Mouse (Mus musculus) lung, postnatal 0 days (tissue): ENCODE results near the gene Notum. TPM values are rescaled to one million over a fixed set of nuclear protein-coding genes. Genes with fewer than 3 reads are reported as not detected.

Source experiments
- ATAC-seq: fragments of 200-750 bp; cut with Nextera tagmentation; 2 replicates; pipeline ENCODE4 v1.8.0; 2017; ENCODE audit warnings: moderate library complexity
- DNase-seq: peaks from one replicate; pipeline ENCODE4 v3.0.0-alpha.2; 2016; ENCODE audit warnings: low spot score
- H3K27ac ChIP-seq: fragments of 300-500 bp; sonication (generic); 2 replicates; pipeline ENCODE4 v1.5.1; 2014; ENCODE audit warnings: antibody characterized with exemption, mild to moderate bottlenecking, low read length, mixed read lengths
- H3K27me3 ChIP-seq: fragments of 300-500 bp; sonication (generic); replicated peaks from 2 replicates; pipeline ENCODE4 v1.6.1; 2014; ENCODE audit warnings: low read length, mixed read lengths; ENCODE audit not compliant: insufficient read depth
- H3K36me3 ChIP-seq: fragments of 300-500 bp; sonication (generic); 2 replicates; pipeline ENCODE4 v1.6.1; 2014; ENCODE audit warnings: low read length, mixed read lengths; ENCODE audit not compliant: insufficient read depth
- H3K4me1 ChIP-seq: fragments of 300-500 bp; sonication (generic); 2 replicates; pipeline ENCODE4 v1.6.1; 2014; ENCODE audit warnings: antibody characterized with exemption, low read depth, low read length, mixed read lengths; ENCODE audit not compliant: insufficient read depth
- H3K4me2 ChIP-seq: fragments of 300-500 bp; sonication (generic); replicated peaks from 2 replicates; pipeline ENCODE4 v1.6.1; 2014; ENCODE audit warnings: low read depth, mild to moderate bottlenecking, low read length, moderate library complexity, mixed read lengths
- H3K4me3 ChIP-seq: fragments of 300-500 bp; sonication (generic); 2 replicates; pipeline ENCODE4 v1.5.1; 2014; ENCODE audit warnings: low read depth, low read length
- H3K9ac ChIP-seq: fragments of 300-500 bp; sonication (generic); replicated peaks from 2 replicates; pipeline ENCODE4 v1.6.1; 2014; ENCODE audit warnings: low read depth, mild to moderate bottlenecking
- H3K9me3 ChIP-seq: fragments of 300-500 bp; sonication (generic); 2 replicates; pipeline ENCODE4 v1.6.1; 2016; ENCODE audit warnings: low read length, mixed read lengths
- CTCF ChIP-seq: IDR thresholded peaks from 2 replicates; pipeline ENCODE4 v1.5.1; 2016; ENCODE audit warnings: antibody characterized with exemption, mild to moderate bottlenecking
- EP300 ChIP-seq: IDR thresholded peaks from 2 replicates; pipeline ENCODE4 v1.6.1; 2016; ENCODE audit warnings: antibody characterized with exemption, mild to moderate bottlenecking, control low read depth
- WGBS: fragments of 180-500 bp; shearing (Covaris S2); extraction: QIAGEN DNeasy Blood & Tissue Kit; methylation state at CpG from one replicate; pipeline ENCODE4 v1.1.7; 2014; 5-methylcytosine and 5-hydroxymethylcytosine counted together
- polyA plus RNA-seq: library from polyadenylated mRNA; unstranded; fragments of >200 nt; fragmentation: Nextera tagmentation; extraction: Ambion mirVana; gene quantifications from 2 replicates; pipeline ENCODE4 v1.2.1, GENCODE M21; 2015

Gene Notum
- polyA plus RNA-seq, 1 experiment from 2014 or later = 8.5 TPM

DNA sequence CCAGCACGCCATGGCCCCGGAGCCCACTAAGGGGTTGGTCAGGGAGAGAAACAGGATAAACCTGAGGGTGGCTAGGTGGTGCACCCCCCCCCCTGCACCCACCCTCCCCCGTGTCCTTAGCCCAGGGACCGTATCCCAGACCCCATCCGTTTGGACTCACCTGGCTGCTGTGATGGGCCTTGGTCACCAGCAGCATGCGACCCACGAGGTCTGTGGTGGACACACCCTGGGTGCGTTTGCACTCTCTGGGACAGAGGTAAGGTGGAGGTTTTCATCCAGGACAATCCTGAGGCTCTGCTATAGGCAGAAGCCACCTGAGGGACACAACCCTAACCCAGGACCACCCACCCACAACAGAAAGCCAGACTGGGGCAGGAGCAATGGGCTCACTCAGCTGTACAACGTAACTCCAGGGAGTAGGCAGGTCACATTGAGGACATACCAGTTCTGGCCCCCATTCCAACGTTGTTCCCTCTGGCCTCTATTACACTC is 47.4 kb downstream of the Notum start:
- ATAC-seq = no peak

GRCm38 (mm10) chr11:120612763-120613162 is 48.2 kb downstream of the Notum start:
- ATAC-seq (peak; percentile 51), DNase-seq (peak; percentile 84)
- 34% methylated on average over 6 of the region's 6 CpGs for WGBS
- no peak overlapping the region for H3K4me2 ChIP-seq
- no peak overlapping the region for H3K9ac ChIP-seq
- H3K4me1 ChIP-seq = peaks cover 15% of the 10 kb centered on the region
- H3K27me3 ChIP-seq = no peaks in the 10 kb centered on the region
- no peaks in the 10 kb centered on the region for H3K9me3 ChIP-seq
- no peak overlapping the region for H3K27ac ChIP-seq
- H3K4me3 ChIP-seq = no peak overlapping the region
- H3K36me3 ChIP-seq = 0 out of 2 replicates have a peak, but pooled peaks cover 5% of the 10 kb centered on the region
- TF ChIP-seq CTCF (peak; percentile 94), EP300 (no peak)

More for the DNA sequence above, 47.4 kb downstream of the Notum start:
- no peaks in the 10 kb centered on the region for H3K27me3 ChIP-seq
- no peak overlapping the region for H3K9ac ChIP-seq
- H3K36me3 ChIP-seq = peaks cover 9% of the 10 kb centered on the region
- H3K4me2 ChIP-seq = no peak overlapping the region
- no peaks in the 10 kb centered on the region for H3K9me3 ChIP-seq
- TF ChIP-seq CTCF (no peak), EP300 (no peak)
- WGBS = 84% methylated on average over 9 of the region's 10 CpGs
- no peak for DNase-seq
- H3K4me3 ChIP-seq = no peak overlapping the region
- peaks cover 10% of the 10 kb centered on the region for H3K4me1 ChIP-seq
- H3K27ac ChIP-seq = no peak overlapping the region

DNA sequence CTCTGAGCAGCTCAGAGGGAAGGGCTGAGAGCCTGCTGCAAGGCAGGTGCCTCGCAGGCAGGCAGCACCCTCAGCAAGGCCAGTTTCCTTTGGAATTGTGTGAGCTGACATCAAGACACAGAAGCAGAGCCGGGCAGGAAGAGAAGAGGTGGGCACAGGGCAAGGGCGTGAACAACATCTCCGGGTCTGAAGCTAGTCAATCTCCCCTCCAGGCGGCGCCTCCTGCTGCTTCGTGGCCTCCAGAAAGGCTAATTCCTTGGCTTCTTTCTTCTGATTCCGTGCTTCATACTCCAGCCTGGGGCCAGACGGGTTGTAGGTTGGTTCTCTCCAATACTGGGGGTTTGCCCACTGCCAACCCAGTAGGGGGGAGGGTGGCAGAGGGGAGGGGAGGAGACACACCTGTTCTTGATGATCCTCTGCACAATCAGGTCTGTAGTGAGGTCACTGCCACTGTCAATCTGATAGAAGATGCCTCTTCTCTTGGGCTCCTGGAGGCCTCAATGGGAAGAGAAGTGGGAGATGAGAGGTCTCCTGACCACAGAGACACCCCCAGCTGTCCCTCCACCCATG is 50.4 kb downstream of the Notum start:
- H3K9ac ChIP-seq = no peak overlapping the region
- no peaks in the 10 kb centered on the region for H3K9me3 ChIP-seq
- peaks cover 7% of the 10 kb centered on the region; the same call in 1 of the 2 replicates for H3K4me1 ChIP-seq
- 0 out of 2 replicates have a peak, but pooled peaks cover 5% of the 10 kb centered on the region for H3K36me3 ChIP-seq
- TF ChIP-seq EP300 (no peak), CTCF (no peak)
- no peak overlapping the region for H3K27ac ChIP-seq
- H3K4me2 ChIP-seq = no peak overlapping the region
- WGBS = 83% methylated on average over 9 of the region's 9 CpGs
- H3K4me3 ChIP-seq = no peak overlapping the region
- no peak for ATAC-seq
- DNase-seq = no peak
- H3K27me3 ChIP-seq = no peaks in the 10 kb centered on the region

DNA sequence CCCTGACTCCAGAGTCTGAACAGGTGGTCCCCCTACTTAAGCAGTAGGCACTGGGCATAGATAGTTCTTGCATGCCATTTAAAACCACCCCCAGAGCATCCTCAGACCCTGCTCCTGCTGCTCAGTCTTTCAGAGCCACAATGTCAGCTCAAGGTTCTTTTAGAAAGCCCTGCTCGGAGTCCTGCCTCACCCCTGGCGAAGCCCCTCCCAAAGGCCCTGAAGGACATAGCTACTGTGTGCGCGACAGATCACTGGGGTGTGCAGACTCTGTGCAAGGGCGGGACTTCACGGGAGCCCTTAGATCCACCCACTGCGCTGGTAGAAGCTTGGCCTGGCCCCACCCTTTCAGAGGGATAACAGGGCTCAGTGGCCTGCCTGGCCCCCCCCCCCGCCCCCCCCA is 51.7 kb downstream of the Notum start:
- ATAC-seq = no peak
- Histone ChIP-seq H3K27me3 (no peaks in the 10 kb centered on the region), H3K36me3 (0 out of 2 replicates have a peak, but pooled peaks cover 12% of the 10 kb centered on the region), H3K9ac (no peak overlapping the region), H3K4me2 (no peak overlapping the region), H3K4me1 (peaks cover 7% of the 10 kb centered on the region; the same call in 1 of the 2 replicates), H3K4me3 (no peak overlapping the region), H3K9me3 (no peaks in the 10 kb centered on the region), H3K27ac (no peak overlapping the region)
- TF ChIP-seq EP300 = no peak
- no peak for TF ChIP-seq CTCF
- no peak for DNase-seq
- WGBS = 55% methylated on average over 8 of the region's 8 CpGs

- peak; percentile 20; the same call in 1 of the 2 replicates for ATAC-seq
- no peak for TF ChIP-seq EP300
- TF ChIP-seq CTCF = no peak
- Histone ChIP-seq H3K27ac (no peak within 1 kb of the TSS), H3K4me3 (peak within 1 kb of the TSS; percentile 26), H3K27me3 (no peaks in the 10 kb centered on the region), H3K9ac (peak within 1 kb of the TSS; percentile 23; the same call in 1 of the 2 replicates), H3K36me3 (0 out of 2 replicates have a peak, but pooled peaks cover 12% of the 10 kb centered on the region), H3K9me3 (no peaks in the 10 kb centered on the region), H3K4me1 (peaks cover 7% of the 10 kb centered on the region; the same call in 1 of the 2 replicates), H3K4me2 (peak within 1 kb of the TSS; percentile 54)
- WGBS = 5% methylated on average over 45 of the region's 45 CpGs
- DNase-seq = no peak
These were observed 52.5 kb downstream of the Notum start, which contains the start of gene Npb for GRCm38 (mm10) chr11:120608241-120609034. TSS of gene Npb (plus strand) at chr11:120608477.

DNA sequence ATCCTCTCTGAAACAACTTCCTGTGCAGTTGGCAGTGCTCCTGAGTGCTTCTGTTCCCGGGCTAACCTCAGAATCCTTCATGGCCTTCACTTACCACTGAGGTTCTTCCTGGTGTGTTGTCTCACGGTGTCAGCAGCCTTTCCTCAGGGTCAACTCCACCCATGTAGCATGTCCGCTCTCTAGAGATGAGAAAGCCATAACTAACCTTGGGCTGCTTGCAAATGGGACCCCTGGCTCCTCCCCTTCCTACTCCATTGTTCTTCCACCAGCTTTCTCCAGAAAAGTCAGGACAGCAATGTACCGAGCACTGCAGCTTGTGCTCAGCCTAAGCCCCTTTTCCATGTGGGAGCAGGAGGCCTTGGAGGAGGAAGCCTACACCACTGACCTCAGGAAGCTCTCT is 54.2 kb downstream of the Notum start:
- Histone ChIP-seq H3K4me1 (peaks cover 7% of the 10 kb centered on the region; the same call in 1 of the 2 replicates), H3K9ac (no peak overlapping the region), H3K27me3 (no peaks in the 10 kb centered on the region), H3K9me3 (no peaks in the 10 kb centered on the region), H3K27ac (no peak overlapping the region), H3K36me3 (0 out of 2 replicates have a peak, but pooled peaks cover 8% of the 10 kb centered on the region), H3K4me3 (no peak overlapping the region), H3K4me2 (no peak overlapping the region)
- no peak for TF ChIP-seq CTCF
- no peak for TF ChIP-seq EP300
- ATAC-seq (peak; percentile 16; the same call in 1 of the 2 replicates), DNase-seq (no peak)
- 55% methylated on average over 4 of the region's 4 CpGs for WGBS
